Mouse (Mus musculus): ENCODE measurements at regions not wholly inside any gene's neighbourhood (a gene's known extent, or its start where the extent isn't known, plus 50 kb on each side); places are given as distances from the start of the nearest gene placed in this dataset.

- no peak for DNase-seq
Observed at GRCm38 (mm10) chr4:54170202-54170931, 344.5 kb downstream of the Tmem38b start.

- no peak for DNase-seq
Observed at GRCm38 (mm10) chr4:54184213-54184612, 358.4 kb downstream of the Tmem38b start.

- DNase-seq, result no peak
Observed at GRCm38 (mm10) chr4:54195734-54196133, 369.9 kb downstream of the Tmem38b start.

- no peak for DNase-seq
Observed at GRCm38 (mm10) chr4:54202440-54202839, 376.6 kb downstream of the Tmem38b start.

GRCm38 (mm10) chr4:54224572-54224971 lies 398.7 kb downstream of the Tmem38b start:
- DNase-seq, result no peak
